Mouse (Mus musculus) erythroblast, embryonic 14.5 days (primary cell): Measurements from ENCODE around the gene Asb2.

Source experiments
- GATA1 ChIP-seq: IDR thresholded peaks from 2 replicates; pipeline ENCODE4 v1.6.1; 2012; ENCODE audit warnings: low read length, inconsistent platforms, mixed read lengths
- TAL1 ChIP-seq: IDR thresholded peaks from 3 replicates; pipeline ENCODE4 v1.6.1; 2012; ENCODE audit warnings: low read length, inconsistent platforms, mixed read lengths

- TF ChIP-seq GATA1 (no peak), TAL1 (no peak)
Measured at GRCm38 (mm10) chr12:103315831-103316545, 39.8 kb downstream of the Asb2 start.
